Mouse (Mus musculus): ENCODE measurements at regions not wholly inside any gene's neighbourhood (a gene's known extent, or its start where the extent isn't known, plus 50 kb on each side); places are given as distances from the start of the nearest gene placed in this dataset.

DNA sequence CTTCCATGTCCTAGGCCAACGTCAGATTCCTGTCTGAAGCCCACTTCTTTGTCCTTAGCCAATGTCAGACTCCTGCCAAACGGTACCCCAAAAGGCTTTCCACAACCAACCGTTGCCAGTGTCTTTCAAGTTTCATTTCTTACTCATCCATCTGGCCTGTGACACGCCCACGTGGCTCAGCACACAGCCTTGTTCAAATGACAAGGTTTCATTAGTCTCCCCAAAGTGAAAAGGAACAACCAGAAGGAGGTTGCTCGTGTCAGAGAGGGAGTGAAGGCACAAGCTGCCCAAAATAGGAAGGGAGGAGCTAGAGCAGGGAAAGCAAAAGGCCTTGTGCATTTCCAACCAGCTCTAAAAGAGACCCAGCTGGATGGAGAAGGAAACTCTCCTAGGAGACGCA is 80.5 kb upstream of the Ralgps2 start:
- no peak for TF ChIP-seq CTCF (IDR thresholded peaks at IDR 0.05; ENCODE audit: borderline replicate concordance, extremely low read depth, insufficient read depth, insufficient read length)
- TF ChIP-seq POLR2A (IDR thresholded peaks at IDR 0.05; ENCODE audit: borderline replicate concordance, extremely low read depth, insufficient read depth, insufficient read length, poor library complexity, severe bottlenecking) = no peak

Data from brain, embryonic 14.5 days (tissue).